Mouse (Mus musculus): ENCODE measurements around the gene 1700034J05Rik. TPM values are rescaled to one million over a fixed set of nuclear protein-coding genes. Genes with fewer than 3 reads are reported as not detected.

Gene 1700034J05Rik
- total and polyA plus RNA-seq, 2 experiments from 2014 or later, result not detected

DNA sequence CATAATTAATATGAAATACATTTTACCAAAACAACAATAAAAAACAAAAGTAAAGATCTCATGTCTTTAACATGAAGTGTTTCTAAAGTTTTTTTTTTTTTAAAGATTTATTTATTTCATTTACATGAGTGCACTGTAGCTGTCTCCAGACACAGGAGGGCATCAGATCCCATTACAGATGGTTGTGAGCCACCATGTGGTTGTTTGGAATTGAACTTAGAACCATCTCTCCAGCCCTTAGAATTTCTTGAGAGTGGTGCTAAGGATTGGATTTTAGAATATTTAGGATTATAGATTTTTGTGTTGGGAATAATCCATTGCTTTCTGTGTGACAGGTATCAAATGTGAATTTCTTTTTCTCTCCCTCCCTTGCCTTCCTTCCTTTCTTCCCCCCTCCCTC lies 10.2 kb downstream of the 1700034J05Rik start:
- Histone ChIP-seq H3K4me1 (ENCODE audit: insufficient read depth, low read length) (no peaks in the 10 kb centered on the region), H3K9me3 (ENCODE audit: low read length) (no peaks in the 10 kb centered on the region), H3K4me3 (ENCODE audit: low read depth, low read length) (no peak overlapping the region), H3K27ac (ENCODE audit: low read depth, low read length) (no peak overlapping the region), H3K27me3 (ENCODE audit: insufficient read depth, low read length) (no peaks in the 10 kb centered on the region), H3K36me3 (ENCODE audit: insufficient read depth, low read length) (no peaks in the 10 kb centered on the region), H3K9ac (replicated peaks; ENCODE audit: low read length, poor library complexity, severe bottlenecking) (no peak overlapping the region), H3K4me2 (ENCODE audit: low read depth, low read length, poor library complexity, severe bottlenecking) (no peak overlapping the region)
- ATAC-seq (ENCODE audit: low FRiP score) (no peak), DNase-seq (ENCODE audit: low spot score) (no peak)
- peak; percentile 37 for TF ChIP-seq CTCF (IDR thresholded peaks at IDR 0.05)

GRCm38 (mm10) chr6:146941505-146942275 lies 12.5 kb downstream of the 1700034J05Rik start:
- Histone ChIP-seq H3K36me3 (ENCODE audit: insufficient read depth, low read length) (no peaks in the 10 kb centered on the region), H3K4me2 (ENCODE audit: low read depth, low read length, poor library complexity, severe bottlenecking) (no peak overlapping the region), H3K9me3 (ENCODE audit: low read length) (no peaks in the 10 kb centered on the region), H3K4me3 (ENCODE audit: low read depth, low read length) (no peak overlapping the region), H3K27ac (ENCODE audit: low read depth, low read length) (no peak overlapping the region), H3K9ac (replicated peaks; ENCODE audit: low read length, poor library complexity, severe bottlenecking) (no peak overlapping the region), H3K4me1 (ENCODE audit: insufficient read depth, low read length) (no peaks in the 10 kb centered on the region), H3K27me3 (ENCODE audit: insufficient read depth, low read length) (no peaks in the 10 kb centered on the region)
- ATAC-seq (ENCODE audit: low FRiP score), result no peak
- WGBS, result 83% methylated on average over 7 of the region's 7 CpGs
- no peak for TF ChIP-seq CTCF (IDR thresholded peaks at IDR 0.05)
- no peak for DNase-seq (ENCODE audit: low spot score)

DNA sequence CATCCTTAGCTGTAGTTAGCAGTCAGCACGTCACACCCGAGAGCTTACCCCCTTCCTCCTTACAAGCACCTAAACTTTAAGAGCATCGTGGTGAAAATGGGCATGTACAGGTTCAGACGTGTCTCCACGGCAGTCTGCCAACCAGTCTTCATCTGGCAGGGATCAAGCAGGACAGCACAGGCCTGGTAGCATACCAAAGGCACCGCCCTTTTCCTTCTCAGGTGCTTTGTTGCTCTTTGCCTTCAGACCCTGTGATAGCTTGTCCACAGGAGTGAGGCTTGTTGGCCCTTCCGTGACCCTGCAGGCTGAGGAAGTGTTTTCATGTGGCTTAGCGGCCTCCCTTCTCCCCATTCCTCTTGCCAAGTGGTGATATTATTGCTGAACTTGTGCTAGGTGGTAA lies 15.2 kb downstream of the 1700034J05Rik start:
- Histone ChIP-seq H3K9me3 (ENCODE audit: low read length) (no peaks in the 10 kb centered on the region), H3K36me3 (ENCODE audit: insufficient read depth, low read length) (no peaks in the 10 kb centered on the region), H3K27me3 (ENCODE audit: insufficient read depth, low read length) (no peaks in the 10 kb centered on the region), H3K4me1 (ENCODE audit: insufficient read depth, low read length) (no peaks in the 10 kb centered on the region), H3K4me2 (ENCODE audit: low read depth, low read length, poor library complexity, severe bottlenecking) (no peak overlapping the region), H3K27ac (ENCODE audit: low read depth, low read length) (no peak overlapping the region), H3K4me3 (ENCODE audit: low read depth, low read length) (no peak overlapping the region), H3K9ac (replicated peaks; ENCODE audit: low read length, poor library complexity, severe bottlenecking) (no peak overlapping the region)
- DNase-seq (ENCODE audit: low spot score) (no peak), ATAC-seq (ENCODE audit: low FRiP score) (no peak)
- 89% methylated on average over 8 of the region's 8 CpGs for WGBS
- TF ChIP-seq CTCF (IDR thresholded peaks at IDR 0.05), result no peak

- Histone ChIP-seq H3K27ac (ENCODE audit: low read depth, low read length) (no peak overlapping the region), H3K4me2 (ENCODE audit: low read depth, low read length, poor library complexity, severe bottlenecking) (no peak overlapping the region), H3K36me3 (ENCODE audit: insufficient read depth, low read length) (no peaks in the 10 kb centered on the region), H3K4me1 (ENCODE audit: insufficient read depth, low read length) (no peaks in the 10 kb centered on the region), H3K9ac (replicated peaks; ENCODE audit: low read length, poor library complexity, severe bottlenecking) (no peak overlapping the region), H3K4me3 (ENCODE audit: low read depth, low read length) (no peak overlapping the region), H3K27me3 (ENCODE audit: insufficient read depth, low read length) (no peaks in the 10 kb centered on the region), H3K9me3 (ENCODE audit: low read length) (no peaks in the 10 kb centered on the region)
- 87% methylated on average over 6 of the region's 6 CpGs for WGBS
- no peak for ATAC-seq (ENCODE audit: low FRiP score)
- no peak for DNase-seq (ENCODE audit: low spot score)
- TF ChIP-seq CTCF (IDR thresholded peaks at IDR 0.05), result no peak
These were observed 18.3 kb downstream of the 1700034J05Rik start for GRCm38 (mm10) chr6:146935957-146936356.

DNA sequence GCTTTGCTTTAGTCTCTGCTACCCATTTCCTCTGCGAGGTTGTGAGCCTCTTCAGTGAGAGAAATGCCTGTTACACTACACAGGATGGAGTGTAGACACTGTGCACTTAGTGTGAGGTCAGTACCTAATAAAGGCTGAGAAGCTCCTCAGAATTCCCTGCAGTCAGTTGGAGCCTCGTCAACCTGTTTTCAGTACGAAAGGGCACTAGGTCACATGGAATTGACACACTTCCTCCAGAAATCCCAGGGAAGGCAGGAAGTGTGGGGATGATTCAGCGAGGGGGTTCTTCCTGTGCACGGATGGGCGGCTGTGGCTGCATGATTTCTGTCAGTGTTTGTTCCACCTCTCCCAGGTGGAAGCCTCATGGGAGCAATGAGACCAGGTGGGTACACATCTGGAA lies 21.1 kb downstream of the 1700034J05Rik start:
- Histone ChIP-seq H3K9ac (replicated peaks; ENCODE audit: low read length, poor library complexity, severe bottlenecking) (no peak overlapping the region), H3K4me3 (ENCODE audit: low read depth, low read length) (no peak overlapping the region), H3K4me1 (ENCODE audit: insufficient read depth, low read length) (no peaks in the 10 kb centered on the region), H3K9me3 (ENCODE audit: low read length) (no peaks in the 10 kb centered on the region), H3K36me3 (ENCODE audit: insufficient read depth, low read length) (no peaks in the 10 kb centered on the region), H3K4me2 (ENCODE audit: low read depth, low read length, poor library complexity, severe bottlenecking) (no peak overlapping the region), H3K27ac (ENCODE audit: low read depth, low read length) (no peak overlapping the region), H3K27me3 (ENCODE audit: insufficient read depth, low read length) (no peaks in the 10 kb centered on the region)
- ATAC-seq (ENCODE audit: low FRiP score), result no peak
- 71% methylated on average over 6 of the region's 6 CpGs for WGBS
- TF ChIP-seq CTCF (IDR thresholded peaks at IDR 0.05), result no peak
- DNase-seq (ENCODE audit: low spot score), result no peak

DNA sequence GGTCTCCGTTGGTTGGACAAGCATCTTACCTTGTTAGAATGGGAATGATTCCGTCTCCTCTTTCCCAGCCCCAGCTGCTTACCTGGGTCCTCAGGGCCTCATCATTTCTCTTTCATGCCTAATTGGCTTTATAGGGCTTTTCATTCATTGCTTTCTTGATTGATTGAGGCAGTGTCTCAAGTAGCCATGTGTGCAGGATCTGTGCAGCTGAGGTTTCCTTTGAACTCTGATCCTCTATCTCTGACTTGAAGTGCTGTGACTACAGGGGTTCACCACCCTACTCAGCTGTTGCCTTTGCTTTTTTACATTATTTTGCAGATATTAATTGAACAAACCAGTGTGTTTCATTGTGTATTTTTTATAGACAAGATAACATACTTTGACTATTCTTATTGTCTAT lies 25.2 kb downstream of the 1700034J05Rik start:
- no peak overlapping the region for H3K27ac ChIP-seq (ENCODE audit: low read depth, low read length)
- no peaks in the 10 kb centered on the region for H3K27me3 ChIP-seq (ENCODE audit: insufficient read depth, low read length)
- WGBS, result 53% methylated on average over 2 of the region's 2 CpGs
- H3K4me3 ChIP-seq (ENCODE audit: low read depth, low read length), result no peak overlapping the region
- no peaks in the 10 kb centered on the region for H3K4me1 ChIP-seq (ENCODE audit: insufficient read depth, low read length)
- H3K9me3 ChIP-seq (ENCODE audit: low read length), result no peaks in the 10 kb centered on the region
- DNase-seq (ENCODE audit: low spot score) (no peak), ATAC-seq (ENCODE audit: low FRiP score) (no peak)
- TF ChIP-seq CTCF (IDR thresholded peaks at IDR 0.05), result no peak
- H3K4me2 ChIP-seq (ENCODE audit: low read depth, low read length, poor library complexity, severe bottlenecking), result no peak overlapping the region
- no peaks in the 10 kb centered on the region for H3K36me3 ChIP-seq (ENCODE audit: insufficient read depth, low read length)
- H3K9ac ChIP-seq (replicated peaks; ENCODE audit: low read length, poor library complexity, severe bottlenecking), result no peak overlapping the region

All from midbrain, postnatal 0 days (tissue).